ENCODE assay signal across 25 mouse cellular contexts in genomic region chr5:64749415-64750166, GRCm38 (mm10). TPM values are rescaled to one million over a fixed set of nuclear protein-coding genes. Genes with fewer than 3 reads are reported as not detected.
DNase-seq lines count a peak whose midpoint lies in the region; ATAC-seq and TF ChIP-seq lines count a peak whose summit lies in the region.
"Had no signal": no experiment of that assay in that cellular context is flagged by ENCODE, and none has a peak within 500 bp of the region (broad histone marks: within the 10 kb centered on the region; RNA-seq: fewer than 3 reads in every experiment).

No protein-coding gene starts in this region.

- no peak overlapping the region for H3K9ac ChIP-seq in stomach, embryonic 14.5 days (replicated peaks; ENCODE audit: low read depth, low read length)
- H3K9ac ChIP-seq in stomach, postnatal 0 days (ENCODE audit: low read length): no peak overlapping the region
- H3K9ac ChIP-seq in stomach, embryonic 15.5 days: no peak overlapping the region
- H3K9ac ChIP-seq: embryonic facial prominence, embryonic 13.5 days; limb, embryonic 12.5 days; liver, postnatal 0 days had no signal

- intact Hi-C loops in gastrocnemius, adult 2 months (cut with DNase I): no loop called here

- DNase-seq in gastrocnemius, adult 2 months: peak; percentile 27
- no peak for DNase-seq in gastrocnemius, adult 8-10 months (ENCODE audit: low spot score in 2 of 2)
- DNase-seq in stomach, postnatal 0 days (ENCODE audit: low spot score): no peak
- peak; percentile 28 for DNase-seq in R1 (ENCODE audit: low read depth, low spot score)
- DNase-seq in adrenal gland, postnatal 25 days: no peak
- no peak for DNase-seq in lung, postnatal 10 days
- DNase-seq: B cell, adult 2 months; cerebellum, adult 11-12 months; cerebellum, postnatal 10 days; gastrocnemius, postnatal 25 days; heart, adult 2 months; liver, postnatal 0 days; thymus, postnatal 4 days had no signal

- H3K4me3 ChIP-seq in gastrocnemius, adult 2 months: no peak overlapping the region
- H3K4me3 ChIP-seq in stomach, embryonic 14.5 days (ENCODE audit: low read depth, low read length): no peak overlapping the region
- H3K4me3 ChIP-seq in stomach, postnatal 0 days (ENCODE audit: low read depth, low read length): no peak overlapping the region
- H3K4me3 ChIP-seq in stomach, embryonic 15.5 days (replicated peaks): no peak overlapping the region
- H3K4me3 ChIP-seq: embryonic facial prominence, embryonic 13.5 days; heart, adult 2 months; layer of hippocampus, adult 2 months; limb, embryonic 12.5 days had no signal

- WGBS in stomach, embryonic 14.5 days: 74% methylated on average over 14 of the region's 14 CpGs
- WGBS in stomach, postnatal 0 days: 56% methylated on average over 14 of the region's 14 CpGs
- 69% methylated on average over 14 of the region's 14 CpGs for WGBS in stomach, embryonic 15.5 days

- no peak for TF ChIP-seq CTCF in gastrocnemius, adult 2 months (IDR thresholded peaks at IDR 0.05)
- TF ChIP-seq CTCF in stomach, postnatal 0 days (IDR thresholded peaks at IDR 0.05; ENCODE audit: low read depth): no peak

- H3K27me3 ChIP-seq in stomach, embryonic 14.5 days (ENCODE audit: control insufficient read depth, insufficient read depth, low read length): no peaks in the 10 kb centered on the region
- no peaks in the 10 kb centered on the region for H3K27me3 ChIP-seq in stomach, postnatal 0 days (ENCODE audit: control insufficient read depth, insufficient read depth, low read length)
- H3K27me3 ChIP-seq in stomach, embryonic 15.5 days (replicated peaks): no peaks in the 10 kb centered on the region
- H3K27me3 ChIP-seq: CH12.LX; embryonic facial prominence, embryonic 13.5 days; limb, embryonic 12.5 days had no signal

- no peaks in the 10 kb centered on the region for H3K9me3 ChIP-seq in stomach, embryonic 14.5 days (ENCODE audit: control insufficient read depth, low read depth, low read length)
- no peaks in the 10 kb centered on the region for H3K9me3 ChIP-seq in stomach, postnatal 0 days (ENCODE audit: control insufficient read depth, low read length)
- H3K9me3 ChIP-seq in stomach, embryonic 15.5 days: no peaks in the 10 kb centered on the region
- H3K9me3 ChIP-seq: embryonic facial prominence, embryonic 13.5 days; limb, embryonic 12.5 days had no signal

- H3K27ac ChIP-seq in gastrocnemius, adult 2 months: no peak overlapping the region
- peak overlapping the region; percentile 16; the same call in 1 of the 2 replicates for H3K27ac ChIP-seq in stomach, embryonic 14.5 days (ENCODE audit: low read length)
- no peak overlapping the region; the same call in 1 of the 2 replicates for H3K27ac ChIP-seq in stomach, postnatal 0 days (replicated peaks)
- H3K27ac ChIP-seq in stomach, embryonic 15.5 days: peak overlapping the region; percentile 8; the same call in 1 of the 2 replicates
- H3K27ac ChIP-seq: embryonic facial prominence, embryonic 13.5 days; heart, adult 2 months; kidney, postnatal 0 days; layer of hippocampus, adult 2 months; limb, embryonic 12.5 days had no signal

- H3K36me3 ChIP-seq in stomach, embryonic 14.5 days (ENCODE audit: control insufficient read depth, insufficient read depth, low read length): no peaks in the 10 kb centered on the region
- H3K36me3 ChIP-seq in stomach, postnatal 0 days (ENCODE audit: control insufficient read depth, insufficient read depth, low read length): no peaks in the 10 kb centered on the region
- no peaks in the 10 kb centered on the region for H3K36me3 ChIP-seq in stomach, embryonic 15.5 days
- H3K36me3 ChIP-seq: embryonic facial prominence, embryonic 13.5 days; limb, embryonic 12.5 days had no signal

- ATAC-seq in stomach, embryonic 14.5 days (ENCODE audit: insufficient number of reproducible peaks, insufficient read depth, low FRiP score, low read depth): no peak
- no peak for ATAC-seq in stomach, postnatal 0 days (ENCODE audit: low FRiP score, low TSS enrichment)
- ATAC-seq in stomach, embryonic 15.5 days (ENCODE audit: insufficient read depth, low FRiP score, low read depth): no peak
- ATAC-seq: forebrain, embryonic 16.5 days; hindbrain, embryonic 16.5 days; liver, postnatal 0 days; lung, postnatal 0 days had no signal

- no peak for TF ChIP-seq EP300 in stomach, postnatal 0 days (optimal IDR thresholded peaks at IDR 0.05)

- H3K4me1 ChIP-seq in stomach, embryonic 14.5 days (ENCODE audit: control insufficient read depth, insufficient read depth, low read length): no peaks in the 10 kb centered on the region
- H3K4me1 ChIP-seq in stomach, postnatal 0 days (replicated peaks; ENCODE audit: control insufficient read depth, insufficient read depth): no peaks in the 10 kb centered on the region
- no peaks in the 10 kb centered on the region for H3K4me1 ChIP-seq in stomach, embryonic 15.5 days
- H3K4me1 ChIP-seq: embryonic facial prominence, embryonic 13.5 days; limb, embryonic 12.5 days had no signal

- no peak overlapping the region for H3K4me2 ChIP-seq in stomach, embryonic 14.5 days (replicated peaks; ENCODE audit: low read depth, low read length)
- H3K4me2 ChIP-seq in stomach, postnatal 0 days (replicated peaks; ENCODE audit: low read depth): no peak overlapping the region
- no peak overlapping the region for H3K4me2 ChIP-seq in stomach, embryonic 15.5 days
- H3K4me2 ChIP-seq: embryonic facial prominence, embryonic 13.5 days; limb, embryonic 12.5 days; liver, embryonic 11.5 days; midbrain, embryonic 11.5 days had no signal

RNA-seq across cellular contexts. Expression of gene Klf3, which starts 53.6 kb away (rescaled TPM):
- 10 to 100 TPM; 18.2 to 20.4 TPM for total RNA-seq in gastrocnemius, adult 2 months (2021)
- 10 to 100 TPM in 2 of 4 experiments, 1 to 10 TPM in 2; 6.7 to 16.3 (median 10.1) TPM for total RNA-seq in gastrocnemius, adult 8-10 months (2022)
- polyA plus RNA-seq in stomach, embryonic 14.5 days (2014; fragmentation: Nextera tagmentation; extraction: Ambion mirVana): 106 and 115 TPM in 2 replicates
- 97.5 and 101 TPM in 2 replicates for polyA plus RNA-seq in stomach, postnatal 0 days (2015; fragmentation: Nextera tagmentation; extraction: Ambion mirVana)
- polyA plus RNA-seq in stomach, embryonic 15.5 days (2015; fragmentation: Nextera tagmentation; extraction: Ambion mirVana): 103 and 104 TPM in 2 replicates
- total RNA-seq in adrenal gland, postnatal 25 days (2021): 61.6 and 74.6 TPM in 2 replicates

Comparison
In these comparisons a context has a peak if more than half of its experiments do, and no peak if none do; other contexts are left out.
1. DNase-seq: peak in gastrocnemius, adult 2 months (single experiment) and R1 (single experiment); none in gastrocnemius, adult 8-10 months (0 of 2), stomach, postnatal 0 days (single experiment), adrenal gland, postnatal 25 days (single experiment) and lung, postnatal 10 days (single experiment).
2. H3K27ac ChIP-seq: peak in stomach, embryonic 14.5 days (single experiment) and stomach, embryonic 15.5 days (single experiment); none in gastrocnemius, adult 2 months (single experiment) and stomach, postnatal 0 days (single experiment).